ENCODE assay signal across 8 mouse cellular contexts in genomic region chr5:117360228-117360515, GRCm38 (mm10). TPM values are rescaled to one million over a fixed set of nuclear protein-coding genes. Genes with fewer than 3 reads are reported as not detected.
DNase-seq lines count a peak whose midpoint lies in the region; ATAC-seq and TF ChIP-seq lines count a peak whose summit lies in the region.
"Had no signal": no experiment of that assay in that cellular context is flagged by ENCODE, and none has a peak within 500 bp of the region (broad histone marks: within the 10 kb centered on the region; RNA-seq: fewer than 3 reads in every experiment).

No protein-coding gene starts in this region.

- TF ChIP-seq CTCF in thymus, adult 2 months (IDR thresholded peaks at IDR 0.05; ENCODE audit: borderline replicate concordance, control insufficient read depth, extremely low read depth, insufficient read depth, low read length, poor library complexity): no peak

- no peak for DNase-seq in midbrain, embryonic 14.5 days
- no peak for DNase-seq in midbrain, embryonic 11.5 days (ENCODE audit: low spot score, missing footprints)
- DNase-seq in intestine, embryonic 14.5 days (ENCODE audit: low spot score): no peak
- DNase-seq in thymus, adult 2 months: no peak
- DNase-seq in thymus, postnatal 25 days: no peak
- DNase-seq: right cerebral cortex, adult 18-20 months had no signal

- no peaks in the 10 kb centered on the region for H3K9me3 ChIP-seq in midbrain, embryonic 14.5 days (ENCODE audit: control insufficient read depth, low read length)
- H3K9me3 ChIP-seq in midbrain, embryonic 11.5 days (ENCODE audit: control insufficient read depth, low read length): no peaks in the 10 kb centered on the region
- no peaks in the 10 kb centered on the region for H3K9me3 ChIP-seq in intestine, embryonic 14.5 days (ENCODE audit: control insufficient read depth, low read length)
- H3K9me3 ChIP-seq in liver, embryonic 15.5 days (replicated peaks): no peaks in the 10 kb centered on the region

- H3K4me1 ChIP-seq in midbrain, embryonic 14.5 days (ENCODE audit: control insufficient read depth, insufficient read depth, low read length): peaks cover 34% of the 10 kb centered on the region
- H3K4me1 ChIP-seq in midbrain, embryonic 11.5 days (ENCODE audit: control insufficient read depth, insufficient read depth, low read length): peaks cover 27% of the 10 kb centered on the region
- H3K4me1 ChIP-seq in intestine, embryonic 14.5 days (replicated peaks; ENCODE audit: control insufficient read depth, insufficient read depth, low read length): peaks cover 45% of the 10 kb centered on the region
- peaks cover 73% of the 10 kb centered on the region for H3K4me1 ChIP-seq in liver, embryonic 15.5 days (replicated peaks)
- H3K4me1 ChIP-seq in thymus, adult 2 months (replicated peaks; ENCODE audit: control insufficient read depth, insufficient read depth, low read length): peaks cover 44% of the 10 kb centered on the region

- H3K4me3 ChIP-seq in midbrain, embryonic 14.5 days (replicated peaks; ENCODE audit: low read depth, low read length): no peak overlapping the region
- no peak overlapping the region for H3K4me3 ChIP-seq in midbrain, embryonic 11.5 days (ENCODE audit: low read depth, low read length)
- H3K4me3 ChIP-seq in intestine, embryonic 14.5 days (ENCODE audit: low read depth, low read length): no peak overlapping the region
- H3K4me3 ChIP-seq in liver, embryonic 15.5 days (replicated peaks): no peak overlapping the region
- no peak overlapping the region for H3K4me3 ChIP-seq in thymus, adult 2 months (ENCODE audit: control insufficient read depth, insufficient read depth, low read length)

- H3K27ac ChIP-seq in midbrain, embryonic 14.5 days (replicated peaks; ENCODE audit: low read depth, low read length): no peak overlapping the region
- no peak overlapping the region for H3K27ac ChIP-seq in midbrain, embryonic 11.5 days (ENCODE audit: low read depth, low read length)
- H3K27ac ChIP-seq in intestine, embryonic 14.5 days (ENCODE audit: low read depth): peak overlapping the region; percentile 92
- H3K27ac ChIP-seq in liver, embryonic 15.5 days (replicated peaks): peak overlapping the region; percentile 83
- no peak overlapping the region for H3K27ac ChIP-seq in thymus, adult 2 months (ENCODE audit: control insufficient read depth, insufficient read depth, low read length)

- no peak overlapping the region for H3K9ac ChIP-seq in midbrain, embryonic 14.5 days (replicated peaks; ENCODE audit: low read length)
- H3K9ac ChIP-seq in midbrain, embryonic 11.5 days (ENCODE audit: low read length): no peak overlapping the region
- no peak overlapping the region for H3K9ac ChIP-seq in intestine, embryonic 14.5 days (ENCODE audit: low read length)
- H3K9ac ChIP-seq in liver, embryonic 15.5 days: no peak overlapping the region

- no peaks in the 10 kb centered on the region for H3K27me3 ChIP-seq in midbrain, embryonic 14.5 days (ENCODE audit: control insufficient read depth, insufficient read depth, low read length)
- no peaks in the 10 kb centered on the region for H3K27me3 ChIP-seq in midbrain, embryonic 11.5 days (ENCODE audit: control insufficient read depth, insufficient read depth, low read length)
- no peaks in the 10 kb centered on the region for H3K27me3 ChIP-seq in intestine, embryonic 14.5 days (replicated peaks; ENCODE audit: control insufficient read depth, insufficient read depth, low read length)
- peaks cover 20% of the 10 kb centered on the region for H3K27me3 ChIP-seq in liver, embryonic 15.5 days
- no peaks in the 10 kb centered on the region for H3K27me3 ChIP-seq in thymus, adult 2 months (ENCODE audit: control insufficient read depth, insufficient read depth, low read length)

- WGBS in midbrain, embryonic 14.5 days: 59% methylated on average over 13 of the region's 13 CpGs
- WGBS in midbrain, embryonic 11.5 days: 53% methylated on average over 13 of the region's 13 CpGs
- WGBS in intestine, embryonic 14.5 days: 57% methylated on average over 13 of the region's 13 CpGs
- WGBS in liver, embryonic 15.5 days (ENCODE audit: insufficient replicate concordance): 78% methylated on average over 13 of the region's 13 CpGs
- 93% methylated on average over 13 of the region's 13 CpGs for WGBS in thymus, adult 2 months

- ATAC-seq in midbrain, embryonic 14.5 days (ENCODE audit: low FRiP score, low TSS enrichment): no peak
- no peak for ATAC-seq in midbrain, embryonic 11.5 days (ENCODE audit: low FRiP score)
- ATAC-seq in intestine, embryonic 14.5 days (replicated peaks; ENCODE audit: low FRiP score, low TSS enrichment, low read depth): no peak
- no peak for ATAC-seq in liver, embryonic 15.5 days (ENCODE audit: insufficient read depth)
- ATAC-seq in granulocyte monocyte progenitor cell, adult 5-6 weeks (replicated peaks; ENCODE audit: poor library complexity, severe bottlenecking): no peak

- no peak for TF ChIP-seq POLR2A in thymus, adult 2 months (IDR thresholded peaks at IDR 0.05; ENCODE audit: control insufficient read depth, extremely low read depth, insufficient read depth, low read length, poor library complexity)

- H3K36me3 ChIP-seq in midbrain, embryonic 14.5 days (ENCODE audit: control insufficient read depth, insufficient read depth, low read length): peaks cover 17% of the 10 kb centered on the region
- H3K36me3 ChIP-seq in midbrain, embryonic 11.5 days (ENCODE audit: control insufficient read depth, insufficient read depth, low read length): no peaks in the 10 kb centered on the region; the same call in 1 of the 2 replicates
- peaks cover 17% of the 10 kb centered on the region for H3K36me3 ChIP-seq in intestine, embryonic 14.5 days (ENCODE audit: control insufficient read depth, insufficient read depth, low read length)
- peaks cover 7% of the 10 kb centered on the region; the same call in 1 of the 2 replicates for H3K36me3 ChIP-seq in liver, embryonic 15.5 days (replicated peaks)
- H3K36me3 ChIP-seq in thymus, adult 2 months (ENCODE audit: control insufficient read depth, insufficient read depth, low read length): peaks cover 4% of the 10 kb centered on the region; the same call in 1 of the 2 replicates

- 0 out of 2 replicates have a peak overlapping the region, but pooled peaks have one; percentile 10 for H3K4me2 ChIP-seq in midbrain, embryonic 14.5 days (ENCODE audit: low read length)
- H3K4me2 ChIP-seq in midbrain, embryonic 11.5 days: no peak overlapping the region
- H3K4me2 ChIP-seq in intestine, embryonic 14.5 days (ENCODE audit: low read length): peak overlapping the region; percentile 12; the same call in 1 of the 2 replicates
- H3K4me2 ChIP-seq in liver, embryonic 15.5 days: peak overlapping the region; percentile 29

RNA-seq across cellular contexts. Expression of gene Wsb2, which starts 3.1 kb away (rescaled TPM):
- polyA plus RNA-seq in midbrain, embryonic 14.5 days (2014; fragmentation: Nextera tagmentation; extraction: Ambion mirVana): 238 and 242 TPM in 2 replicates
- 72.7 and 84.2 TPM in 2 replicates for polyA plus RNA-seq in midbrain, embryonic 11.5 days (2014; fragmentation: Nextera tagmentation; extraction: Ambion mirVana)
- 63.9 and 70.3 TPM in 2 replicates for polyA plus RNA-seq in intestine, embryonic 14.5 days (2014; fragmentation: Nextera tagmentation; extraction: Ambion mirVana)
- 26.4 and 30.0 TPM in 2 replicates for polyA plus RNA-seq in liver, embryonic 15.5 days (2015; fragmentation: Nextera tagmentation; extraction: Ambion mirVana)
- polyA plus RNA-seq in thymus, adult 2 months (2012; rRNA removed): 91.8 and 120 TPM in 2 replicates
- total RNA-seq in granulocyte monocyte progenitor cell, adult 5-6 weeks (2014; fragmentation: Nextera tagmentation): 12.4 and 13.1 TPM in 2 replicates
- total RNA-seq in granulocyte monocyte progenitor cell, adult 5-6 weeks (2017): 7.4 and 15.2 TPM in 2 replicates

RNA-seq across cellular contexts. Expression of gene Rfc5, which starts 28.7 kb away (rescaled TPM):
- 23.0 and 30.7 TPM in 2 replicates for polyA plus RNA-seq in midbrain, embryonic 14.5 days (2014; fragmentation: Nextera tagmentation; extraction: Ambion mirVana)
- 97.7 and 102 TPM in 2 replicates for polyA plus RNA-seq in midbrain, embryonic 11.5 days (2014; fragmentation: Nextera tagmentation; extraction: Ambion mirVana)
- polyA plus RNA-seq in intestine, embryonic 14.5 days (2014; fragmentation: Nextera tagmentation; extraction: Ambion mirVana): 106 and 113 TPM in 2 replicates
- 52.5 and 56.7 TPM in 2 replicates for polyA plus RNA-seq in liver, embryonic 15.5 days (2015; fragmentation: Nextera tagmentation; extraction: Ambion mirVana)
- polyA plus RNA-seq in thymus, adult 2 months (2012; rRNA removed): 63.7 and 65.4 TPM in 2 replicates
- total RNA-seq in granulocyte monocyte progenitor cell, adult 5-6 weeks (2014; fragmentation: Nextera tagmentation): 56.5 and 65.6 TPM in 2 replicates
- 57.2 and 65.2 TPM in 2 replicates for total RNA-seq in granulocyte monocyte progenitor cell, adult 5-6 weeks (2017)

RNA-seq across cellular contexts. Expression of gene Vsig10, which starts 41.3 kb away (rescaled TPM):
- polyA plus RNA-seq in midbrain, embryonic 14.5 days (2014; fragmentation: Nextera tagmentation; extraction: Ambion mirVana): 0.24 and 1.3 TPM in 2 replicates
- 1.7 and 2.2 TPM in 2 replicates for polyA plus RNA-seq in midbrain, embryonic 11.5 days (2014; fragmentation: Nextera tagmentation; extraction: Ambion mirVana)
- polyA plus RNA-seq in intestine, embryonic 14.5 days (2014; fragmentation: Nextera tagmentation; extraction: Ambion mirVana): 10.0 and 10.9 TPM in 2 replicates
- 1.4 TPM in 2 replicates for polyA plus RNA-seq in liver, embryonic 15.5 days (2015; fragmentation: Nextera tagmentation; extraction: Ambion mirVana)
- 7.3 and 11.5 TPM in 2 replicates for polyA plus RNA-seq in thymus, adult 2 months (2012; rRNA removed)
- 0.92 and 2.9 TPM in 2 replicates for total RNA-seq in granulocyte monocyte progenitor cell, adult 5-6 weeks (2014; fragmentation: Nextera tagmentation)
- 0.56 and 1.5 TPM in 2 replicates for total RNA-seq in granulocyte monocyte progenitor cell, adult 5-6 weeks (2017)

RNA-seq across cellular contexts. Expression of gene Ksr2, which starts 53.6 kb away (rescaled TPM):
- 6.5 and 8.1 TPM in 2 replicates for polyA plus RNA-seq in midbrain, embryonic 14.5 days (2014; fragmentation: Nextera tagmentation; extraction: Ambion mirVana)
- 0.90 and 1.3 TPM in 2 replicates for polyA plus RNA-seq in midbrain, embryonic 11.5 days (2014; fragmentation: Nextera tagmentation; extraction: Ambion mirVana)
- 0.75 and 0.84 TPM in 2 replicates for polyA plus RNA-seq in intestine, embryonic 14.5 days (2014; fragmentation: Nextera tagmentation; extraction: Ambion mirVana)
- 0.10 and 0.16 TPM in 2 replicates for polyA plus RNA-seq in liver, embryonic 15.5 days (2015; fragmentation: Nextera tagmentation; extraction: Ambion mirVana)
- polyA plus RNA-seq in thymus, adult 2 months (2012; rRNA removed): 0.54 and 0.84 TPM in 2 replicates
- total RNA-seq in granulocyte monocyte progenitor cell, adult 5-6 weeks (2014; fragmentation: Nextera tagmentation): 0.49 and 2.0 TPM in 2 replicates
- total RNA-seq in granulocyte monocyte progenitor cell, adult 5-6 weeks (2017): 0.09 and 0.21 TPM in 2 replicates

Comparison
In these comparisons a context has a peak if more than half of its experiments do, and no peak if none do; other contexts are left out.
1. H3K27ac ChIP-seq: peak in intestine, embryonic 14.5 days (single experiment) and liver, embryonic 15.5 days (single experiment); none in midbrain, embryonic 14.5 days (single experiment), midbrain, embryonic 11.5 days (single experiment) and thymus, adult 2 months (single experiment).